Mouse (Mus musculus) heart, adult 2 months (tissue): ENCODE measurements around the gene Ralgapa1.

Experiments used
- CTCF ChIP-seq: fragments of 200-600 bp; IDR thresholded peaks from 2 replicates; pipeline ENCODE4 v1.8.1; 2022; ENCODE audit warnings: antibody characterized with exemption, mild to moderate bottlenecking, moderate library complexity
- EP300 ChIP-seq: fragments of 200-500 bp; IDR thresholded peaks from 2 replicates; pipeline ENCODE4 v1.6.1; 2011; ENCODE audit warnings: low read depth, low read length, control low read depth; ENCODE audit not compliant: insufficient read depth
- POLR2A ChIP-seq: fragments of 200-500 bp; IDR thresholded peaks from 2 replicates; pipeline ENCODE4 v1.6.1; 2011; ENCODE audit warnings: mild to moderate bottlenecking, low read depth, low read length, control low read depth; ENCODE audit not compliant: insufficient read depth

DNA sequence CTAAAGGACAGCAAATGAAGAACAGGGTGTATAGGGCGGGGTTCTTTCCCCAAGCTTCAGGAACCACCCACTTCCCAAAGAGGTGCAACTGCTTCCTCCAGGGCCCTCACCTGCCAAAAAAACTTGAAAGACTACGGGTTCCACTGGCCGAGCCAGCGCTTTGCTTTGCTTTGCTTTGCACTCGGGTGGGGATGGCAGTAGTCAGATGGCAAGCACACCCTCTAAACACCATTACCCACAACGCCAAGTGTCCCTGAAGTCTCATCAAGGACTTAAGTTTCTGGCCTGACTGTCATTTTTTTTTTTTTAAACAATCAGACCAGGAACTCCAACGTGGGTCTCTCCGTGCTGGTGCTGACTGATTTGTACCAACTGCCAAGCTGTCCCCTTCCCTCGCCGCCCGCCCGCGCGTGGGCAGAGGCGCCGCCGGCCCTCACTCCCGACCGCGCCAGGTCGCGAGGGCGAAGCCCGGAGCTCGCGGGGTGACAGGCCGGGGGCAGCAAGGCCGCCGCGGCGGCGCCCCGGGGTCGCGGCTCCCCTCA, 777 bp downstream of the Ralgapa1 start:
- TF ChIP-seq POLR2A (peak; percentile 83), CTCF (no peak), EP300 (peak; percentile 45; the same call in 1 of the 2 replicates)
